Mouse (Mus musculus) gastrocnemius, postnatal 10 days (tissue): Measurements from ENCODE around the gene Usp43. TPM values are rescaled to one million over a fixed set of nuclear protein-coding genes. Genes with fewer than 3 reads are reported as not detected.
A peak's percentile ranks its signal among the peaks of the same experiment; 100 is the strongest.

Experiments used
- DNase-seq: peaks from one replicate; pipeline ENCODE4 v3.0.0; 2021; ENCODE audit warnings: mixed read lengths
- total RNA-seq, 2 experiments: library from RNA; stranded (reverse); gene quantifications; 2 replicates each; pipeline ENCODE4 v1.2.3; 2021

Usp43 gene
- total RNA-seq, 2 experiments from 2014 or later: 1.1 to 1.7 TPM

DNA sequence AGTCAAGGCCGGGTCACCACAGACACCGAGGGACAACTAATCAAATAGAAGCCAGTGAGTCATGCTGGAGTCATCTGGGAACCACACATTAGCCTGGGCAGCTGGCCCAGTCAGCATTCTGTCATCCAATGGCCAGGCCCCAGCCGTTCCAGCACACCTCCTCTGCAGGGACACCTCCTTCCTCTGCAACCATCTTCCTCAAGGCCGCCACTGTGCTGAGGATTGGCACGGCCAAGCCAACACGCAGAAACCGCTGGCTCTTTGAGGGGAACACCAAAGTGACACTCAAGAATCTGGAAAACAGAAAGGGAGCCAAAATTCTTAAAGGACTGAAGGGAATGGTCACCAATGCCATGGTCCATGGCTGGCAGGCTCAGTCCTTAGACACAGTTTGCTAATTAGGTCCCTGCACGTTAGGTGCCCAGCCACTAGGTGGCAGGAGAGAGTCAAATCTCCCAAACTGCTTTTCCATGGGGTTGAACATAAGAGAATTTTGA lies 24.8 kb downstream of the Usp43 start:
- DNase-seq: peak; percentile 70

DNA sequence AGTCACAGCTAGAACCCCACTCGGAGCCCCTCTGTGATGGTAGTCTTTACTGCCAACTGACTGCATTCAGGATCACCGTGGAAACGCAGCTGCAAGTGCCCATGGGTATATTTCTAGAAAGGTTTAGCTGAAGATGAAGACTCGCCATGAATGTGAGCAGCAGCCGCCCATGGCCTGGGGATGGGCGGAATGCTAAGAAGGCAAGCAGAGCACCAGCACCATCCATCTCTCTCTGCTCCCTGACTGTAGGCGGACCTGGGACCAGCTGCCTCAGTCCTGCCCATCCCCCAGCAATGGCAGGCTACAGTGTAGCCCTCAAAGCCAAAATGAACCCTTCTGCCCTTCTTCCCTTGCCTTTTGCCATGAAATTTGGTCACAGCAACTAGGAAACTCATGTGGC lies 26.3 kb downstream of the Usp43 start:
- DNase-seq: no peak

DNA sequence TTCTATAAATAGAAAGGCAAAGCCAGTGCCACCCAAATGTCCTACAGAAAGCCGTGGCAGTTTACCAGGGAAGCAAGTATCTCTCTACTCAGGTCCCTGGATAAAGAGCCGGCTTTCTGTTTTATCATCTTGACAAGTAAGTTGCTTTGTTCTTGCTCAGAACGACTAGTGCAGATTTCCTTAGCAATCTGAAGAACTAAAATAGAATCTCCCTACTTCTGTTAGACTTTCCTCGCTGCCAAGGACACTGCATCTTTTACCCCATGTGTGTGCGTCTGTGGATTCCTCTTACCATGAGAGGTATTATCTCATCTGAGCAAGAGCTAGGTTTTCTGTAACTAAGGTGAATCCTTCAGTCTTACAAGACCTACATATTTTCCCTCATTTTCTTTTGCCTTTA lies 33.4 kb downstream of the Usp43 start:
- DNase-seq: no peak

DNA sequence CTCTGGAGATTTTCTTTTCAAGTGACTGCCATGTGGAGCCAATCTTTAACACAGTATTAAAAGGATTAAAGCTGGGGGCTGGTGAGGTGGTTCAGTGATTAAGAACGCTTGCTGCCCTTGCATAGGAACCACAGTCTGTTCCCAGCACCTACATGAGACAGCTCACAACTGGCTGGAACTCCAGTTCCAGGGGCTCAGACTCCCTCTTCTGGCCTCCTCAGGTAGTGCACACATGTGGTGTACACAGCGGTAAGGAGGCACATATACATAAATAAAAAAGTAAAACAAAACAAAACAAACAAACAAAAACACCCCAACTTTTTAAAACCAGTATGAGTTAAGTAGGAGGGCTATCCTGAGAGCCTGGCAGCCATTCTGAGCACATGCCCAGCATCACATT lies 36.0 kb downstream of the Usp43 start:
- DNase-seq: no peak

DNA sequence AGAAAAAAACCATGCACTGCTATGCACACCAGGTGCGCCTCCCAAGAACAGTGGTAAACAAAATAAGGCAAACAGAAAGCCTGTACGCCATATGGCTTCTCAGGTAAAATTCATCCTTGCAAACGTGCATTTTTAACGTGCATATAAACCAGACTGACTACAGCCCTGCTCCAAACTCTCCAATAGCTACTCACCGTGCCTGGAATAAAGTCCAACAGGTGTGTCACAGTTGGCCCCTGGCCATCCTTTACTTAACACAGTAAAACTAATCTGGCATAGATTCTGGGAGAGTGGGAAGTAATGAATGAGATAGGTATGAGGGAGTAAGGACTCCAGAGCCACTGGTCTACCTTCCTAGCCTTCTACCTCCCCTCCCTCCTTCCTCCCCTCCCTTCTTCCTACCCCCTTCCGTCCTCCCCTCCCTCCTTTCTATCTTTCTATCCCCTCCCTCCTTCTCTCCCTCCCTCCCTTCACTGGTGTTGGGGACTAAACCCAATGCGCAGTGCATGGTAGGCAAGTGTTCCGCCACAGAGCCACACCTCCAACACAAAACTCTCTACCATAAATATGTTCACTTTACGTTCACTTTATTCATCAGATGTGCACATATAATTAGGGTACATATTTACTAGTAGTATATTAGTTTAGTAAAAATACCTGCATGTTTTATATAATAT lies 56.3 kb downstream of the Usp43 start:
- no peak for DNase-seq

DNA sequence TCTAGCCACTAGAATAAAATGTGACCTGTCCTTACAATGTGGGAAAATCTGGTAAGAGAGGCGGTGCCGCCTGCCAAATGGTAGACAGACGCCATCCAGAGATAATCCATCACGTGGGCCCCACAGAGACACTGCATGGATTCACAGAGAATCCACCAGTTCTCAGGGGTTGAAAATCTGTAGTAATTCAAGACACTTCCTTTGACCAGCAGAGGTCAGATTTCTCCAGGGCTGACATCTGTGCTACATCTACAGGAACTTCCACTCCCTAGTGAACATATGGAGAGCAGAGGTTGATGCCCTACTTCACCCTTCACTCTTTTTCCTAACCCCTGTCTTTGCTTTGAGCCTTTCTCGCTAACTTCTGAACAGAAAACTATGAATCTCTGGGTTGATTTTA lies 56.9 kb downstream of the Usp43 start:
- DNase-seq: no peak

DNA sequence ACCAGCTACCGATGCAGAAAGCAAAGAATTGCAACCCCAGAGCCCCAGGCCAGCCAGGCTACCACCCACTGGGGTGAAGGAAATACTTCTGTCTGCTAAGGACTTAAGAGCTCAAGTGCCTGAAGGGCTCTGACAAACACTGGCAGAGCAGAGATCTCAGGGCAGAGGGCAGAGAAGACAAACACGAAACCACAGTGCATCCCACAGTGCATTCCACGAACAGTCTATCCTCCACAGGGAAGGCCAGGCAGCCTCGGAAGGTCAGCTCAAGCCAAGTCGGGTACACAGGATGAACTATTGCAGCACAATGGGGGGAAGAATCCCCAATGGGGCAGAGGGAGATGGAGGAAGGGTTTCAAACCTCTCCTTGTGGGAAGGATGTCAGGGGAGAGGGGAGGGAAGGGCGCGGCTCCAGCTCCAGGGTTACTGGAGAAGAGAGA lies 60.5 kb downstream of the Usp43 start:
- DNase-seq: no peak

DNA sequence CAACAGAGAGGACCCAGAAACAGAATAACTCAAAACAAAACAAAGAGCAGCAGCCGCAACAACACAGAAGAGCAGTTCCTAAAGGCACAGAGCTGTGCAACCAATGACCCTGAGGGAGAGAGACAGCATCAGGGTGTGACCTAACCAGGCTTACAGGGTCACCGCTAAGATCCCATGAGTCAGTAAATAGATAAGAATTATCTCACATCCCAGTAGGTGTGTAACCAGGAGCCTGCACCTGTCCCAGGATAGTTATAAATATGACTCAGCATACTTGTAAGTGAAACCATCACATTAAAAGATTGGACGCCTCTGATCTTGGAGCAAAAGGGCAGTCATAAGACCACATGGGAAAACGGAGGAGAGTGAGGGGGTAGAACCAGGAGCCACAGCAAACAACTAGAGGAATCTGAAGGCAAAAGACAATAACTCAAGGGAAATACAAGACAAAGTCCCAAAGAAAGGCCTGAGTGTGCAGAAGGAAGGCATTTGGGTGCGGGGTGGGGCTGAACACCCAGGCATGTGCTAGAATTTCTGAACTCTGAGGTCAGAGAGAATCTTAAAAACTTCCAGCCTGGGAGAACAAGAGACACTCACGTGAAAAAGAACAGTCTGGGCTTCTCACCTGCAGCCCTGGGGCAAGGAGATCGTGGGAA lies 61.1 kb downstream of the Usp43 start:
- DNase-seq: no peak

DNA sequence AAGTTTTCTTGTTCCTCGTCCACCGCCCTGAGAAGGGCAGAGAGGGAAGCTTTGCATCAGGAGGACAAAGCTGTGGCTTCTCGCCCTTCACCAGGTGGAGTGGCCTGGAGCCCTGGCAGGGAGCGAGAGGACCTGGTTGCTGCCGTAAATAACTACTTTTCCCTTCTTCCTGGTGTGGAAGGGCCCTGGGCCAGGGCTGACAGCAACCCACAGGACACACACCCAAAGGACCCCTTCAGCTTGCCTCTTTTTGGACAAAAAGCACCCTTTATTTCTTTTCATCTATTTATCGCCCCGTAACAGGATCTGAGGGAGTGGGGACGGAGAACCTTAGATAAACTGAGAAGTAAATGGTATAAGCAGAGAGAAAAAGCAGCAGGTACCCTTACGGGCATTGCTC lies 63.4 kb downstream of the Usp43 start:
- no peak for DNase-seq

DNA sequence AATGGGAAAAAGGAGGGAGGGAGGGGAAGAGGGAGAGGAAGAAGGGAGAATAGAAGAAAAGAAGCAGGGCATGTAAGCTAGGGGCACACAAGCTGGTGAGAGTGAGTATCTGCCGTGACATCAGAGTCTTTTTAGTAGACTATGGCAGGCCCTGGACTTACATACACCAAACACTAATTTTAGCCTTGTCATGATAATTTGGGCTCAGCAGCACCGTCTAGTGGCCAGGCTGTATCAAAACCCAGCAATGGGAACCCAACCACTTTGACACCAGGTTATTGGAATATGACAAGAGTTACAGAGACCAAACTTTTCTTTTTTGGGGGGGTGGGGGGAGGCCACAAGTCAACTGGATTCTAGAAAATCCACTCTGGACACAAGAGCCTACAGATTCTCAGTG lies 66.9 kb downstream of the Usp43 start:
- DNase-seq: peak; percentile 53

DNA sequence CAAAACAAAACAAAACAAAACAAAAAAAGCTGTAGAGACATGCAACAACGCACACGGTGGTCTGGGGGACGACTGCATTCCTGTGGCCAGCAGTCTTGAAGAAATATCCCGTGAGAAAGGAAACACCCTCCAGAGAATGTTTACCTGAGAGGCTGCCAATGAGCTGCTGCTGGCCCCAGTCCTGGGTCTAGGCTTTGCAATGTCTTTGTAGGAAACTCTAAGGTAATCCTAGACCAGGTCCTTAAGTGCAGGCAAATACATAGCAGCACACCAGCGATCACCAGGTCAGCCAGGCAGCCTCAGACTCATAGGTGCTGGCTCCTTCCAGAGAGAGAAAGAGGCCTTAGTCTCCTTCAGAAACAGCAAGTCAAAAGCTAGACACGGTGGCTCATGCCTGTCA lies 68.0 kb downstream of the Usp43 start:
- no peak for DNase-seq

DNA sequence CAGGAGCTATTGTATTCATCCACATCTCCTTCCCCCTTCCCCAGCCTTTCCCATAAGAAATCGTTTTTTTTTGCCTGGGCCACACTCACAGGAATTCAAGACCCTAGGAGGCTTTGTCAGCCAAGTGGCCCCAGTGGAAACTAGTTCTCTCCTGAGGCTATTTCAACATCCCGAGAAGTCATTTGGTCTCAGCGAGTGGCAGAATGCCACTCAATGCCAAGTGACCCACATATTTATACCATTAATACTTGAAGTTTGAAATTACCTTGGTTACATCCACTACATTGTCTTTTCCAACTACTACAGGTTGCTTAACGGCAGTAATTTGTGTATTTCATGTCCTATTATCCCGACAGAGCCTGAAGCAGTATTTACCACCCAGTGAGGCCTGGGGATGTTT lies 70.2 kb downstream of the Usp43 start:
- no peak for DNase-seq

DNA sequence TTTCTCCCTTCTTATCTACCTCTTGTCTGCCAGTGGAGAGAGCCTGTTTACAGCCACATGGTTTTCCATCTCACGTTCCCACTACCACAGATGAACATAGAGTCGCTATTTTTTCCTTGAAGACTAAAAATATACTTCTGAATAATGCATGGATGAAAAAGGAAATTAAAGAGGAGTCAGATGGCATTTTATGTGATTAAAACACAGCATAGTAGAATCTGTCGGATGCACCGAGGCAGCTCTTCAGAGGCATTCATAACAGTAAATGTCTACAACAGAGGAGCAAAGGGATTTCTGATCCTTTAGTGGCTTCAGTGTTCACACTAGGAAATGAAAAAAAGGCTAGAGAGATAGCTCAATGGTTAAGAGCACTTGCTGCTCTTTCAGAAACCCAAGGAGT lies 76.8 kb downstream of the Usp43 start:
- DNase-seq: no peak

DNA sequence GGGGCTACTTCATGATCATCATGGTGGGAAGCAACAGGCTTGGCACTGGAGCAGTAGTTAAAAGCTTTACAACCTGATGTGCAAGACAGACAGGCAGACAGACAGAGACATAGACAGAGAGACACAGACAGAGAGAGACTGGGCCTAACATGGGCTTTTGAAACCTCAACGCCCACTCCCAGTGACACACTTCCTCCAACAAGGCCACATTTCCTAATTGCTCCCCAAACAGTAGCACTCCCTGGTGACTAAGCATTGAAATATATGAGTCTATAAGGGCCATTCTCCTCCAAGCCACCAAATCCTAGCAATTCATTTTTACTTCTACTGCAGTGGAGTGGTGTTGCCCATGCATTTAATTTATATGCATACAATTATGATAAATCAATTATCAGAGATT lies 82.1 kb downstream of the Usp43 start:
- no peak for DNase-seq

DNA sequence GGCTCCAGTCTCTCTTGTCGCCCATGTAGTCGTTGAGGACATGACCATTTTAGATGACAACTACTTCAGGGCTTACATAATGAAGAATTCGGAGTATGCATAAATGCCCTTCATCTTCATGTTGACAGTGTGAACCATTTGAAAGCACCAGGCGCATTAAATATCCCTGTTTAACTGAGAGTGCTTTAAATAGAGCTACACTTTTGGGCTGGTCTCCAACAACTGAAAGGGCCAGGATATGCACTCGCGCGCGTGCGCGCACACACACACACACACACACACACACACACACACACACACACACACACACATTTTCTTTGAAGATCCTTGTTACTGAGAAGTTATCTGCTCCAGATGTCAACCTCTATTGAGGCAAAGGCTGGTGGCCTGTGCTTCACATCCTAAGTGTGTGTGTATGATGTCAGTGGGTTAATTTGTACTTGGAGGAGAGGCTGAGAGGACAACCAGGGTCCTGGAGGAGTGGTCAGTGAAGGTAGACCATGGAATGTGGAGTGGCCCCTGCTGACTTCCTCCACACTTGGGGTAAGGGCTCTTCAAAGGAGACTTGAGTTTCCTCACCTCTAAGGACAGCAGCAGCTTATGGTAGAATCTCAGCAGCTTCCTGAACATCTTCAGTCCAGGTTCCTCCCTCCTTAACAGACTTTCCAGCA lies 86.4 kb downstream of the Usp43 start:
- no peak for DNase-seq

DNA sequence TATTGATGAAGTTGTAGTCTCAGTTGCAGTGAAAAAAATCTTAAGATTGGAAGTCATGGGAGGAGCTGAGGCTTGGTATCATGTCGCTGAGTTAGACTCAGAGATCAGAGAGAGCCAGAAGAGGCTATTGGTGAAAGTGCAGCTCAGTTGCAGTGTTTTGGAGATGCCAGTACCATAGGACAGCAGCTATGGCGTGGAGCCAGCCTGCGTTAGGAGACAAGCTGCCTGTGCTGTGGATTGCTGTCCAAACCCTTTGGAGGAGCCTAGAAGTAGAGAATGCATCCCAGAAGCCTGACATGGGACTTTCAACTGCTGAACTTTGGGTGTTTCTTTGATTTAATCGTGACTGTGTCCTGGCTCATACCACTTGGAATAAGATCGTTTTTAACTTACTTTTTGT lies 90.1 kb downstream of the Usp43 start:
- DNase-seq: peak; percentile 22

DNA sequence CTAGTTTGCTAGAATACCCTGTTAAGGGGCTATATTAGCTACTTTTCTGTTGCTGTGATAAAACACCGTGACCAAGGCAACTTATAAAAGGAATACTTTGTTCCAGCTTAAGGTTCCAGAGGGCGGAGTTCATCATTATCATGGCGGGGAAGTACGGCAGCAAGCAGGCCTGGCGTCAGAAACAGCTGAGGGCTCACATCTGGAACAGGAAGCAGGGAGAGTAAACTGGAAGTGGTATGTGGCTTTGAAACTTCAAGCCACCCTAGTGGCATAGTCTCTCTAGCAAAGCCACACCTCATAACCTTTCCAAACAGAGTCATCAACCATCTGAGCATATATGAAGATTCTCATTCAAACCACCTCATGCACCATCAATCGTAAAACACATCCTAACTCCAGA lies 92.4 kb downstream of the Usp43 start:
- no peak for DNase-seq

DNA sequence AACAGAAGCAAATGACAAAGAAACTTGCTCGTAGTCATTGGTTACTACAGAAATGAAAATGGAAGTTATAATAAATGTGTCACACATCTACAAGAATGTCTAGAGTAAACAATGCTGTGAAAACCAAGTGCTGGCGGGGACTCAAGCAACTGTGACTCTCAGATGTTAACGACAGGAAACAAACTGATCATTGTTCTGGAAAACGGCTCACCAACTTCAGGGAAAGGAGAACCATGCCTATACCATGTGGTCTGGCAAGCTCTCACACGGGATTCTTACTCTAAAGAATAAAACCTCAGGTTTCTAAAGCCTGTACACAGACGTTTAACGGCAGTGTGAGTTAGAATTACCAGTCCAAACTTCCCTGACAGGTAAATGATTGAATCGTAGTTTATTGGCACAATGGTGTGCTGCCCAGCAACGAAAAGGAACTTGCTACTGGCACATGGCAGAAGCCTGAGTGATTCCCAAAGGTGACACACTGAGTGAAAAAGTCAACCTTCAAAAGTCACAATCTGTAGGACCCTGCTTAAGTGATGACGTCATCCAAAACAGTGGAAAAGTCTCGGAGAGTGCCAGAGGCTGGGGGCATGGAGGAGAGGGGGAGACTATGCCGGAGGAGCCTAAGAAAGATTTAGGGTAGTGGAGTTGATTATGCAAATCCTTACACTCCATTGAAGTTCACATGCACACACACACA lies 93.4 kb downstream of the Usp43 start:
- DNase-seq: no peak

DNA sequence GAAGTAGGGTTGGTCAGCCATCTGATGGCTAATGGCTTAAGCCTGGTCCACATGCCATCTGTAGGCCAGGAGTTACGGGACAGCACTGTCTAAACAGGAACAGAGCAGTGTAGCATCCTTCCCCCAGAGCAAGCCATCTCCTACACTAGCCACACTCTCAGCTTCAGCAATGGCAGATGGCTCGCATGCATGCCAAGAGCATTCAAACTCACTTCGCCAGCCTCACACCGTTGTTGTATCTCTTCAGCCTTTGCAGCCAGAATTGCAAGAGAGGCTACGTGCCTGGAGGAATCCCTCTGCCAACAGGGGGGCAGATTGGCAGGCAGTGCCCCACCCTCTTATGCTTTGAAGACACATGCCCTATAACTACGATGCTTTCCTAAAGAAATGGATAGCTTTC lies 100.4 kb downstream of the Usp43 start:
- no peak for DNase-seq

DNA sequence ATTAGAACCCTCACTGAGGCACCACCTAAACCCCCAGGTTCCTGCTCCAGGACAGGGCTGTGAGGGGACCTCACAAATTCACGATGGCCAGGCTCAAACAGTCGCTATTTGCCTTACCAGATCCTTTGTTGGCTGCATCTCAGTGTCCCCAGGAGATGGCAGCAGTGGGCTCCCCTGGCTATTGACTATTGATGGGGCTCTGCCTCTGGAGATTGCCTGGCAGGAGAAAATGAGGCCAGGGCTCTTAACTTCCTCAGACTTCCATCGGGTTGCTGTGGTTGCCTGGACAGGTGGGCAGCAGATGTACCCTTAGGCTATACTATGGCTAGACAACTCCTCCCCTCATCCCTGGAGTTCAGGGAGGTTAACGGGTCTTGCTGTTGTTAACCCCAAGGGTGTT lies 101.7 kb downstream of the Usp43 start:
- peak; percentile 43 for DNase-seq

DNA sequence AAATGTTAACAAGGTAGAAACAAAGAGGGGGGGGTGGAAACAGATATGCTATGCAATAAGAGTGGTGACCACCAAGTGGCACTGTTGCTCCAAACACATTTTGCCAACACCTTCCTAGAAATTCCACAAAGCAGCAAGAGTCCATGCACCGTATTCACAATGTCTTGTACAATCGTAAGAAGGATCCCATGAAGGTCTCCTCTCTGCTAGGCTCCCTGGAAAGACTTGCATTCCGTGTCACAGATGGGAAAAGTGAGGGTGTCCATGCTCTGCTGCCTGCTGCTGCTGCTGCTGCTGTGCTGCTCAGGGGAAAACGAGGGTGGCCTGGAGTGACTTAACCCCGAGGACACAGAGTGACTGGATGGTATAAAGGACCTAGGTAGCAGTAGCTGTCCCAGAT lies 102.3 kb downstream of the Usp43 start:
- DNase-seq: peak; percentile 29

DNA sequence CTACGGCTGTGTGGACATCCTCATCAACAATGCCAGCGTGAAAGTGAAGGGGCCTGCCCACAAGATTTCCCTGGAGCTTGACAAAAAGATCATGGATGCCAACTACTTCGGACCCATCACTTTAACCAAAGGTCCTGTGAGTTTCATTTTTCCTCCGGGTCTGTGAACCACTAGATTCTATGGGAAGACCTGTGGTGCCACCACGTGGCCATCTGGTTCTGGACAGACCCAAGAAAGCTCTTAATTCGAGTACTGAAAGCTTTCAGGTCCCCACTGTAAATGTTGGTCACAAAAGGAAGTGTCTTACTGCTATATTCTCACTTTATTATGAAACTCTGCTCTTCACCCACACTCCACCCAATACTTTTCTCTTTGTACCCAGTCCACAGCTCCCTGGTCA lies 110.4 kb downstream of the Usp43 start:
- peak; percentile 28 for DNase-seq

DNA sequence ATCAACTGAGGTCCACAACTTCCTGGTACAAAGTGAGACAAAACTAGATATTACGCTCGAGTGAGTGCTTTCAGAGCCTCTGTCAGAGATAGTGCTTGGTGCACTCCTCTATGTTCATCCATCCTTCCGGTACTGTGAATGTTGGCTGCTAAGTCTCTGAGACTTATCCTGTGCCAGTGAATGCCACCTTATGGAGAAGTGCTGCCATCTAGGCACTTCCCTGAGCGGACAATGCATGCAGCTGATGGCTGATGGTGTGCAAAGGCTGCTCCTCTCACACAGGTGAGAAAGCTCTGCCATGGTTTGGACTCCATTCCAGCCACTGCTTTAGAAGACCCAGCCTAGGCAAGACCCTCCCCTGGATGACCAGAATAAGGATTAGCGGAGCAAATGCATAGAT lies 113.9 kb downstream of the Usp43 start:
- no peak for DNase-seq
